Mouse (Mus musculus) adrenal gland, postnatal 14 days (tissue): ENCODE results near the gene Gpalpp1. TPM values are rescaled to one million over a fixed set of nuclear protein-coding genes. Genes with fewer than 3 reads are reported as not detected.

Experiments
- DNase-seq: peaks from one replicate; pipeline ENCODE4 v3.0.0; 2021; ENCODE audit warnings: mixed read lengths
- total RNA-seq: library from RNA; stranded (reverse); gene quantifications from 2 replicates; pipeline ENCODE4 v1.2.3, GENCODE M21; 2021

The Gpalpp1 gene
- total RNA-seq, 1 experiment from 2014 or later = 17.7 TPM

- no peak for DNase-seq
Measured at GRCm38 (mm10) chr14:76115744-76116143, 5.2 kb upstream of the Gpalpp1 start.

- DNase-seq = no peak
Measured at GRCm38 (mm10) chr14:76099543-76099942, 11.0 kb downstream of the Gpalpp1 start.

GRCm38 (mm10) chr14:76097815-76098214 lies 12.7 kb downstream of the Gpalpp1 start:
- no peak for DNase-seq

- no peak for DNase-seq
Measured at GRCm38 (mm10) chr14:76097244-76097643, 13.3 kb downstream of the Gpalpp1 start.

DNA sequence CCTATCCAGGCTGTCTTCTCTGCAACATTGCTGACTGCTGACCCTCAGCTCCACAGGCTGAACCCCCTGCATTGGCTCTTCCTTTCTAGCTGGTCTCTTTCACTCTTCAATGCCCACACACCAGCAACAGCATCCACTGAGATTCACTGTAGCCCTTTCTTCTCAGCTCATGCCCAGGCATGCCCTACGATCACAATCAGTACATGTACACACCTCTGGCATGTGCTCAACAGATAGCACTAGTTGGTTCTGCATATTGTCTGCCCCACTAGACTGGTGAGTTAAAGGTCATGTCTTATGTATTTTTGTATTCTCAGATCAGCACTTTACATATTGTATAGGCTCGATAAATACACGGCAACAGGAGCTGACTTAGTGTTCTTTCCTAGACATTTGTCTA lies 26.4 kb downstream of the Gpalpp1 start:
- DNase-seq = no peak

DNA sequence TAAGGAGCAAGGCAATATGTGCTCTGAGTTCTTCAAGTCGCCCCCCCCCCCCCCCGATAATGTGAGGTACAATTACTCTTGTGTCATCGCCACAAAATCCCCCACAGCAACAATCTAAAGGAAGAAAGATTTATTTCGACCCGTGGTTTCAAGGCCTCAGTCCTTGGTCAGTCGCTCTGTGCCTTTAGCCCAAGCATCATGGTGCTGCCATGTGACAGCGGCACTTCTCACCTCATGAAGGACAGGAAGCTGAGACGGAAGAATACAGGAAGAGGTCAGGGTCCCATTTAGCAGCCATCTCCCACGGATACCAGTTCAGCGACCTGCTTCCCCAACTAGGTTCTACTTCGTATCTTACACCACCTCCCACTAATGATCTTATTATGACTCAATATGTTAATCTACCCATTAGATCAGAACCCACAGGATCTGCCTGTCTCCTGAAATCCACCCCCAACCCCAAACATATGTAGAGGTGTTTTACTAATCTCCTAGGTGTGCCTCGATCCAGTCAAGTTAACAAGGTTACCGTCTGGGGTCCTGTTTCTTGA lies 28.4 kb downstream of the Gpalpp1 start:
- DNase-seq = no peak

DNA sequence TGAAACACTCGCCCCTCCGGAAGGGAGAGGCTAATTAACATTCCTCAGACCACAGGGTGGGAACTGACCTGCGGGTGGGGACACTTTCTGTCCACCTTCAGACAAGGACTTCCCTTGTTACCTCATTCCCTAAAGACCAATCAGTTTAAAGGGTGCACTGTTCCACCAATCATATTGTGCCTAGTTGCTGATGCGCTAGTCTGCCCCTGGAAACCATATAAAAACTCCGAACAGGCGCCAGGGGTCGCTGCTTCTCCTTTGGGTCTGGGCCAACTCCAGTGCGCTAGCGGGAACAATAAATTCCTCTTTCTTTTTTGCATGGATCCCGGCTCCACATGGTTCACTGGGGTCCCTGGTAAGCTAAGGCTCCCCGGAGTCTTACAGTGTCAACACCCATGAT lies 29.1 kb downstream of the Gpalpp1 start:
- DNase-seq = peak; percentile 57

DNA sequence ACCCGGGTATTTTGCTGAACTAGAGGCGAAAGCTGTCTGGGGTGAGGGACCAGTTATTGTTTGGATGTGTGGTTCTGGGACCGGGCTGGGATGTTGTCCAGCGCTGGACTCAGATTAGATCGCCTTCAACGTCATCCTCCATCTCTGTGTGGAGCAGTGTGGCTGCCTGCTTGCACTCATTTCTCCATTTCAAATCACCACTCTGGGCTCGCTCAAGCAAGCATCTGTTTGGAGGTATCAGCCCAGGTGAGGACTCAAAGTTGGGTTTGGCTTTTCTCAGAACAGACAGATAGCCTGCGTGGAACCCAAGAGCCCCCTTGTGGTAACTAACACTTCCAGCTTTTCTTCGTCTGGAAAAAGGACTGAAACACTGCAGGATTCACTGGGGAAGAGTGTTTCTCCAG lies 33.5 kb downstream of the Gpalpp1 start:
- DNase-seq = peak; percentile 63

DNA sequence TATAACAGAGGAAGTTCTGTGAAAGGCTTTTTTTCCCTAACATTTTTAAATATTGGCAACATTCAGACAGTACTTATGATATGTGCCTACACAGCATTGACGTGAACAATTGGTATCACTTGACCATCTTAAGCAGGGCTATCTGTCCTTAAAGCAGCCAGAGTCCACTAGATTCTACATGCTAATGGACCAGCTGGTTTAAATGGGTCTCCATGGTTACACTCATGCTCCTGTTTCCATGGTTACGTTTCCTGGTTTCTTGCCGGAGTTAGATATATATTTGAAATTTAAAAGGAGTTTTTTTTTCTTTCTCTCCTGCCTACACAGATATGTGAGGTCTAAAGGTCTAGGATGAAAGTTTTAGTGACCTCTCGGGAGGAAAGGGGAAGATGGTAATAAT lies 34.0 kb downstream of the Gpalpp1 start:
- no peak for DNase-seq

DNA sequence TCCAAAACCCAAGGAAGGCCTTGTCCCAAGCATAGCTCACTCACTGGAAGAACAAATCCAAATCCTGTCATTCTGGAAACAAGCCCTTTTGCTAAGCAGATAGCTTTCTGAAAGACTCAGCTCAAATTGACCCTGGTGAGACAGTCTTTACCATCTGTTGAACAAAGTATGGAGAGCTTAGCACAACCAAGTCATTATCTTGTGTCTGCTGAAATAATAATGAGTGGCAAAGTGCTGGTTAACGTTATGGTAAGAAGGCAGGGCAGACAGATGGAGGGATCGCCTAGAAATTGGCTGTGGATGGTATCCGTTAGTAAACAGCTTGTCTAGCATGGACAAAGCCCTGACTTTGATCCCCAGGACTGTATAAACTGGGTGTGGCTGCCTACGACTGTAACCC lies 34.8 kb downstream of the Gpalpp1 start:
- DNase-seq = no peak

- peak; percentile 15 for DNase-seq
Measured at GRCm38 (mm10) chr14:76074206-76074605, 36.4 kb downstream of the Gpalpp1 start.

DNA sequence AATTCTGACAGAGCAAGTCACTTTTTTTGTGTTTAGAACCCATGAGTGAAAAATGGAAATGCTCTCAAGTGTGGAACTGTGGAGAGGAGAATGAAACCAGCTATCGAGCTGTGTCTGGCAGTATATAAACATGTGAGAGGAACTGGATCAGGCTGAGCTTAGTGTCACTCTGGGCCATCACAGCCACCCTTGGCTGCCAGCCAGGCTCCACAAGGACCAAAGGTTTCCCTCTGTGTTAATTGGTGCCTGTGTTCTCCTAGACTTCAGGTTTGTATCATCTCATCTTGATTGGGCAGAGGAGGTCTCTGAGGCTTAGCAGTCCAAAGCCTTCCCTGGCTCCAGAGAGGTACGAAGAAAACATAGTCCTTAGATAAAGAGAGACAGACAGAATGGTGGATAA lies 37.9 kb downstream of the Gpalpp1 start:
- peak; percentile 29 for DNase-seq

DNA sequence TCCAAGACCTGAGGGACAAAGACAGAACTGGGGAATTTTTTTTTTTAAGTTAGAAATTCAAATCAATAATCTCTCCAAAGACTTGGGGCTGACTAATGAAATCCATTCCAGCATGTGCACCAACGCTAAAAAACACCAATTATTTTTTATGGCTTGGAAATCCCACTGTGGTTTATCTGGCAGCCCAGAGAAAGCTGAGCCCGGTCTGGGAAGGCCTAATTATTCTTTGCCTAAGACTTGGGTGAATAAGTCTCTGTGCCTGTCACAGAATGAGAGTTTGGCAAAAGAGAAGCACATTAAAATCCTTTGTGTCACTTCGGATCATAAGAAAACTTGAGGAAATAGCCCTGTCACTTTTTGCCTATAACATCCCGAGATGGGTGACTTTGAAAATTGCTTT lies 41.3 kb downstream of the Gpalpp1 start:
- no peak for DNase-seq

GRCm38 (mm10) chr14:76068296-76068695 lies 42.3 kb downstream of the Gpalpp1 start:
- DNase-seq = no peak

DNA sequence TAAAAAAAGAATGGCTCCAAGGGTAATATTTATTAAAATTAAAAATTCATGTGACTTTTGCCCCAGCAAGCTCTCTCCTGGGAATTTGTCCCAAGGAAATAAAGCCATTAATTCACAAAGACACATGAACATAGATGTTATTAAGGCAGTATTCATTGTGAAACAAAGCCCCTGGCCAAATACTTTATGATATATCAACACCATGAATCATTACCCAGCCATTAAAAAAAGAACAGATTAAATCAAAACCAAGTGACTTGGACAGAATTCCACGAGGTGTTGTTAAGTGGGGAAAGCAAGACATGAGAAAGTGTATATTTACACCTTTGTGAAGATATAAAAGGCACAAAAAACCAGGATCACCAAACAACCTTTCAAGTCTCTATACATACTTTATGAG lies 43.3 kb downstream of the Gpalpp1 start:
- DNase-seq = no peak

GRCm38 (mm10) chr14:76059441-76059840 lies 51.1 kb downstream of the Gpalpp1 start:
- peak; percentile 34 for DNase-seq

DNA sequence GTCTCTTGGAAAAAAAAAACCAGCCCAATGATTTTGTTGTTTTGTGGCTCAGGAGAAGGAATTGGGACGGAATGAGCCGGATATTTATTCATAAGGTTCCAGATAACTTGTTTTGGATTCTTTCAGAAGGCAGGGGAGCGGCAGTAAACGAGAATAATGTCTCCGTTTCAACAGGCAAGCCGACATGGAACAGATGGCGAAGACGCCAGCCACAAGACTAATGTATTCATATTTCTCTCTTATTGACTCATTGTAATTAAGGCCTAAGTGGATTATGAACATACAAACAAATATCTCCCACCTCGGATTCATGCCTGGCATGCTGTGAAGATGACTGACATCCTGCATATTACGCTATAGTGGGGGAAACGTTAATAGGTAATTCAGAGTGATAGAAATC lies 56.8 kb downstream of the Gpalpp1 start:
- no peak for DNase-seq

DNA sequence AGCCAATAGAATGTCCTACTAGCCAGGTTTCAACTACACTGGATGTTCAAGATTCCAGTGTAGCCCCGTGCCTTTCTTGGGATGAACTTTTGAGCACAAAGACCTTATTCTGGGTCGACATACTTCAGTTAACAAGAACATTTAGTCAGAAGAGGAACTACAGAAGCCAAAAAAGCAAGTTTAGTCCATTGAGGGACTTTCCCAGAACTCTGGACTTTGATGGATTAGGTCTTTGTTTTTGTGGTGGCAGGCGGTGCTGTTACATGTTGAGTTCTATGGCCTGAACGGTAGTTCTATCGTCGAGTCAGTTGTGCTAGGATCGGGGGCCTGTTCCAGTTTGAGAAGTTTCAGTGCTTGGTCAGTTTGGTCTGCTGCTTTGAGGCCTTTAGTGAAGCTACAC lies 58.6 kb downstream of the Gpalpp1 start:
- no peak for DNase-seq

DNA sequence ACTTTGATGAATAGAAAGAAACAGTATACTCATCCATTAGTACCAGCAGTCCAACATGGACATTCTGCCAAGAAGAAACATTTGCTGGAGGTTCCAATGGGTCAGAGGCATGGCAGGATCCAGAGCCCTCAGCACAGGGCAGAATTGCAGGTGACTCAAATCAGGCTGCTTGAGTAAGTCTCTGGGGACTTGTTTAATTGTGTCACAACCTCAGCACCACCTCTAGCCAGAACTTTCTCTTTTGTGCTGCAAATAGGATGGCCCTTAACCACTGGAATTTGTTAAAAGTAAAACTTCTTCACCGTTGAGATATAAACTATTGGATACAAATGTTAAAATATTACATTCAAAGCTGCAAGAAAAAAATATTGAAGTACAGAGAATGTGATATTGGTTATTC lies 64.8 kb downstream of the Gpalpp1 start:
- no peak for DNase-seq

GRCm38 (mm10) chr14:76044164-76044557 lies 66.4 kb downstream of the Gpalpp1 start:
- DNase-seq = no peak

DNA sequence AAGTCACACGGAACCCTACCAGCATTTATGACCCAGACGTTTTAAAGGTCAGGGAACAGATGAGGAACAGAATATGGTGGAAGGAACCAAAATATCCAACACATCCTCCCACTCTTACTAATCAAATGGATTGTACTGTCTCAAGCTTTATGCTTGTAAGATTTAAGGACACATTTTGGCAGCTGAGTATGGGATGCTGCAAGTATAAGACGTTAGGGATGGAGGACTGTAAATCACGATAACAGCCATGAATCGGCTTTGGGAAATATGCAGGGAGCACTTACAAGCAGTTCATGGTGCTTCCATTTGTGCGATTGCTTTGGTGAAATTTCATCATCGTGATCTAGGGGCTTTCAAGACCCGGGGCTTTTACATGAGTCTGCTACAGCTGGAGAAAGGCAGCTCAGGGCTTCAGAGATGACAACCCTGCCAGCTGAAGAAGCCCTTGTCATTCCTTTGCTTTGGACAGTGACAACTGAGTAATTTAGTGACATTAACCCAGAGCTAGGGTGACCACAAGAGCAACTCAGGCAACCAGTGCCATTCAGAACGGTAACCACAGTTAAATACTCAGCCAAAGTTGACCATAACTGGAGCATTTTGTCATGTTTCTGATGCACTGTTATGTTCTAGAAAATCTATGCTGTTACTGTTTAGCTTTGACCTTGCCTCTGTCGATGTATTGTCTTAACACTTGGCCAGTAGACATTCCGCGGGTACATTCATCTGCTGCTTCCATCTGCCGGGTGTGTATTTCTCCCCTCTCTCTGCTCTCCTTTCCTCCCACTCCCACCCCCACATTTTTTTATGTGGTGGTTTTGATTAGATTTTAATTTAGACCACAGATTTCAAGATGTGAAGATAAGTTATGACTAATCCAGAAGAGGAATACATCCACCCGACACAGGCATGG lies 67.1 kb downstream of the Gpalpp1 start:
- no peak for DNase-seq
